Mouse (Mus musculus) left cerebral cortex, postnatal 25 days (tissue): Measurements from ENCODE around the gene Tbc1d22a. TPM values are rescaled to one million over a fixed set of nuclear protein-coding genes. Genes with fewer than 3 reads are reported as not detected.
A peak's percentile ranks its signal among the peaks of the same experiment; 100 is the strongest.
"Not testable (repeated sequence)": the region's sequence is repeated elsewhere in the genome, so short reads cannot be mapped to it uniquely, and the experiment has no call there.

ENCODE experiments used
- DNase-seq, 2 experiments: peaks; one replicate each; pipeline ENCODE4 v3.0.0; 2022; ENCODE audit warnings: low spot score in 2 of 2, mixed read lengths in 1 of 2
- intact Hi-C: fragments of 180-260 bp; cut with DNase I; formaldehyde crosslinking; loops from one replicate; pipeline ENCODE4 v1.15.1; 2025
- total RNA-seq, 2 experiments: library from RNA; stranded (reverse); gene quantifications; 2 replicates each; pipeline ENCODE4 v1.2.3; 2021

Gene Tbc1d22a
- total RNA-seq, 2 experiments from 2014 or later, result 28.8 to 31.6 TPM

- intact Hi-C loops, result no loop called here
- no peak for DNase-seq
Observed at GRCm38 (mm10) chr15:86178594-86178993, 35.7 kb upstream of the Tbc1d22a start.

- intact Hi-C loops, result no loop called here
Observed at GRCm38 (mm10) chr15:86180427-86180826, 33.8 kb upstream of the Tbc1d22a start.

GRCm38 (mm10) chr15:86181321-86181720 is 32.9 kb upstream of the Tbc1d22a start:
- DNase-seq, intact Hi-C loops: not testable (repeated sequence)

More at GRCm38 (mm10) chr15:86180427-86180826, 33.8 kb upstream of the Tbc1d22a start:
- DNase-seq, result no peak

- peak in 1 of 2 experiments; percentile 42 for DNase-seq
Observed at GRCm38 (mm10) chr15:86181941-86182439, 32.3 kb upstream of the Tbc1d22a start.

GRCm38 (mm10) chr15:86182646-86183045 is 31.6 kb upstream of the Tbc1d22a start:
- intact Hi-C loops, result no loop called here

More at GRCm38 (mm10) chr15:86181941-86182439, 32.3 kb upstream of the Tbc1d22a start:
- intact Hi-C loops, result no loop called here

GRCm38 (mm10) chr15:86183484-86183883 is 30.8 kb upstream of the Tbc1d22a start:
- intact Hi-C loops, result no loop called here
- DNase-seq, result no peak

More at GRCm38 (mm10) chr15:86182646-86183045, 31.6 kb upstream of the Tbc1d22a start:
- DNase-seq, result peak; percentile 55

GRCm38 (mm10) chr15:86184071-86184470 is 30.2 kb upstream of the Tbc1d22a start:
- no peak for DNase-seq
- intact Hi-C loops, result no loop called here

GRCm38 (mm10) chr15:86184851-86185688 is 29.2 kb upstream of the Tbc1d22a start:
- intact Hi-C loops, result no loop called here
- DNase-seq, result peak; percentile 52 to 54

- intact Hi-C loops, result no loop called here
- peak; percentile 83 to 90 for DNase-seq
Observed at GRCm38 (mm10) chr15:86185689-86186569, 28.3 kb upstream of the Tbc1d22a start, which contains the start of gene Cerk. Cerk (minus strand) TSS chr15:86186141.

GRCm38 (mm10) chr15:86186686-86187085 is 27.6 kb upstream of the Tbc1d22a start:
- DNase-seq, result peak in 1 of 2 experiments; percentile 44
- intact Hi-C loops, result no loop called here

- intact Hi-C loops, result no loop called here
- DNase-seq, result peak in 1 of 2 experiments; percentile 33
Observed at GRCm38 (mm10) chr15:86188186-86188585, 26.1 kb upstream of the Tbc1d22a start.

GRCm38 (mm10) chr15:86188746-86189470 is 25.4 kb upstream of the Tbc1d22a start:
- intact Hi-C loops, result no loop called here
- DNase-seq, result peak in 1 of 2 experiments; percentile 65

- DNase-seq, result no peak
- intact Hi-C loops, result no loop called here
Observed at GRCm38 (mm10) chr15:86190387-86190786, 23.9 kb upstream of the Tbc1d22a start.

- DNase-seq, result no peak
- intact Hi-C loops, result no loop called here
Observed at GRCm38 (mm10) chr15:86191505-86191904, 22.8 kb upstream of the Tbc1d22a start.

- no peak for DNase-seq
- intact Hi-C loops, result no loop called here
Observed at GRCm38 (mm10) chr15:86191933-86192332, 22.3 kb upstream of the Tbc1d22a start.

- intact Hi-C loops, DNase-seq: not testable (repeated sequence)
Observed at GRCm38 (mm10) chr15:86194676-86195453, 19.4 kb upstream of the Tbc1d22a start.

- peak in 1 of 2 experiments; percentile 63 for DNase-seq
- intact Hi-C loops, result no loop called here
Observed at GRCm38 (mm10) chr15:86199052-86199451, 15.2 kb upstream of the Tbc1d22a start.

GRCm38 (mm10) chr15:86199482-86199881 is 14.8 kb upstream of the Tbc1d22a start:
- no peak for DNase-seq
- intact Hi-C loops, result no loop called here
